Mouse (Mus musculus): Measurements from ENCODE around the gene Grm4. TPM values are rescaled to one million over a fixed set of nuclear protein-coding genes. Genes with fewer than 3 reads are reported as not detected.
"Not testable (repeated sequence)": the region's sequence is repeated elsewhere in the genome, so short reads cannot be mapped to it uniquely, and the experiment has no call there.

Grm4 gene
- polyA plus RNA-seq, 1 experiment, result not detected

DNA sequence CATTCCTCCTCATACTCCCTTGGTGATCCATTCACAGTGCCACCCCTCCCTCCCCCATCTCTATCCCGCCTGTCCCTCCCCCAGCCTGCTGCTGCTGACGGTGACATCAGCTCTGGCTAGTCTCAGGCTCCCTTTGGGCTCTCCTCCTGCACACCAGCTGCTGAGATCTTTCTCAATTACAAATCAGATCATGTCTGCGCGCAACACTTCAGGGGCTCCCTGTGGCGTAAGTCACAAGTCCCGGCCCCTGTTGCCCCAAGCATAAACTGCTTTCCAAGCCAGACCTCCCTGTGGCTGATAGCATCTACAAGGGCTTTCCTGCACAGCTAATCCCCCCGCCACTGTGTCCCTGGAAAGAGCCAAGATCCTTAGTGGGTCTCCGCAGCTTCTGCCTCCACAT is 128.3 kb downstream of the Grm4 start:
- no peak for TF ChIP-seq POLR2A (IDR thresholded peaks at IDR 0.05; ENCODE audit: borderline replicate concordance, control insufficient read depth, low read depth, low read length)
- Histone ChIP-seq H3K4me1 (ENCODE audit: control insufficient read depth, insufficient read depth, low read length) (no peaks in the 10 kb centered on the region), H3K4me3 (replicated peaks; ENCODE audit: control insufficient read depth, low read depth, low read length) (no peak overlapping the region), H3K27ac (ENCODE audit: control insufficient read depth, insufficient read depth, low read depth, low read length, poor library complexity) (no peak overlapping the region)
- 78% methylated on average over 8 of the region's 8 CpGs for WGBS

DNA sequence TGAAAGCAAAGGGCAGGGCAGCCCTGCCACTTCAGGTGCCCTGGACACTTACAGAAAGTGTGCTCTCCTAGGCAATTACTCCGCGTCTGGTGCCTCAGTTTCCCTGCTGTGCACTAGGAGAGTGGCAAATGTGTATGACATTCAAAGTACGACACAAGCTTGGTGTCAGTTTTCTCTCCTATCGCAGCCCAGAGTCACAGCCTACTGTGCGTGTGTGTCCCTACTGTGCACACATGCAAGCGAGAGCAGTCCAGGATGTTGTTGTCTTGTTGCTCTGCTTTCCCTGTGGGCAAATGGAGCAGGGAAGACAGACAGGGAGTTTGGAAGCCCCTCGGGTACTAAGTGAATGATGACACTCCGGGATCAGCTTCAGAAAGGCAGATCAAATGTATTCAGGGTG is 131.2 kb downstream of the Grm4 start:
- WGBS, result 85% methylated on average over 8 of the region's 8 CpGs
- Histone ChIP-seq H3K4me3 (replicated peaks; ENCODE audit: control insufficient read depth, low read depth, low read length) (no peak overlapping the region), H3K4me1 (ENCODE audit: control insufficient read depth, insufficient read depth, low read length) (no peaks in the 10 kb centered on the region), H3K27ac (ENCODE audit: control insufficient read depth, insufficient read depth, low read depth, low read length, poor library complexity) (no peak overlapping the region)
- TF ChIP-seq CTCF (IDR thresholded peaks at IDR 0.05; ENCODE audit: control insufficient read depth, insufficient read depth, low read length) (no peak), POLR2A (IDR thresholded peaks at IDR 0.05; ENCODE audit: borderline replicate concordance, control insufficient read depth, low read depth, low read length) (no peak)

DNA sequence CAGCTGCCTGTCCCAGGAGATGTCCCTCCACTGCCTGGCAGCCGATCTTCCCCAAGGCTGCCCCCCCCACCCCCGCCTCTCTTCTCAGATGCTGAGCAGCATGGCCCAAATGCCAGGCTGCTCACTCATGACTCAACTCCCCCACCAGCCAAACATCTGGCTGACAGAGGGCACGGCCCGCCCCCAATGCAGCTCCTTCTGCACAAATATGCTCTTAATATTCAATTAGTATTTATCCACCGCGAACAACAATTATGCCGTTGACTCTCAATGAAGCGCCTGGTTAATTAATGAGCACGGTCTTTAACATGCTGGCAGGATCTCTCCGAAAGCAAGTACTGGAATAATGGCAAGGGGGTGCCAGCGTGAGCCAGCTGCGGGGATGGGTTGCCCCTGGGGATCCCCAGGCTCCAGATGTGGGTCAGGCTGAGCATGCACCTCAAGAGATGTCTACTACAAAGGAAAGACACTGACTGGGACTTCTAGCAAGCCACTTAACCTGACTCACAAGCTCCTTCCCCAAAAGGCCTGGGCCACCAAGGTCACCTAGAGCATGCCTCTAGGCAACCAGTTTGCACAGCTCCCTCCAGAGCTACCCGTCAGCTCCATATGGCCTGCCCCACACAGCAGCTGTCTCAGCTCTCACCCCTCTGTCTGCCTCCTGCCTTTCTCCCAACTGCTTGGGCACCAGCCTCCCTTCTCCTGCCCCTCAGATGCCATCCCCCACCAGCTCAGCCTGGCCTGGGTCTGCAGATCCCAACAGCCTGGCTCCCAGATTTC is 131.8 kb downstream of the Grm4 start:
- Histone ChIP-seq H3K4me3 (replicated peaks; ENCODE audit: control insufficient read depth, low read depth, low read length) (no peak overlapping the region), H3K4me1 (ENCODE audit: control insufficient read depth, insufficient read depth, low read length) (no peaks in the 10 kb centered on the region), H3K27ac (ENCODE audit: control insufficient read depth, insufficient read depth, low read depth, low read length, poor library complexity) (no peak overlapping the region)
- WGBS, result 82% methylated on average over 13 of the region's 13 CpGs
- TF ChIP-seq CTCF (IDR thresholded peaks at IDR 0.05; ENCODE audit: control insufficient read depth, insufficient read depth, low read length), result no peak
- no peak for TF ChIP-seq POLR2A (IDR thresholded peaks at IDR 0.05; ENCODE audit: borderline replicate concordance, control insufficient read depth, low read depth, low read length)

DNA sequence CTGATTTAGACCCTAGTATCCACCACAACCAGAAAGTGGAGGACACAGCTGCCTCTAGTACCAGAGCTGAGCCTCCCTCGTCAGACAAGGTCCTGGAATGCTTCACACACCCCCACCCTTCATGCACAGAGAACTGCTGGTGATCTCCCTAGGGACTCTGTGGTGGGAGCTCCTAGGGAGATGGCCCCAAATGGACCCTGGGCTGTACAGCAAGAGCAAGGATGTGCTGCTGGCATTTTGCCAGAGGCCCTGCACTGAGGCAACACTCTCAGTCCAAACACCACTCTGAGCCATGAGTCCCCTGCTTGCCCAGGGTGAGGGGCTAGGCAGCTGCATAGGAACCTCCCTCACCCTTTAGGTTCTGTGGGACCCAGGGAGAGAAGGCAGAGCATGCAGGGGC is 134.8 kb downstream of the Grm4 start:
- H3K27ac ChIP-seq (ENCODE audit: control insufficient read depth, insufficient read depth, low read depth, low read length, poor library complexity), result no peak overlapping the region
- no peaks in the 10 kb centered on the region for H3K4me1 ChIP-seq (ENCODE audit: control insufficient read depth, insufficient read depth, low read length)
- no peak for TF ChIP-seq POLR2A (IDR thresholded peaks at IDR 0.05; ENCODE audit: borderline replicate concordance, control insufficient read depth, low read depth, low read length)
- no peak for TF ChIP-seq CTCF (IDR thresholded peaks at IDR 0.05; ENCODE audit: control insufficient read depth, insufficient read depth, low read length)
- 48% methylated on average over 1 of the region's 1 CpGs for WGBS
- H3K4me3 ChIP-seq (replicated peaks; ENCODE audit: control insufficient read depth, low read depth, low read length), result no peak overlapping the region

DNA sequence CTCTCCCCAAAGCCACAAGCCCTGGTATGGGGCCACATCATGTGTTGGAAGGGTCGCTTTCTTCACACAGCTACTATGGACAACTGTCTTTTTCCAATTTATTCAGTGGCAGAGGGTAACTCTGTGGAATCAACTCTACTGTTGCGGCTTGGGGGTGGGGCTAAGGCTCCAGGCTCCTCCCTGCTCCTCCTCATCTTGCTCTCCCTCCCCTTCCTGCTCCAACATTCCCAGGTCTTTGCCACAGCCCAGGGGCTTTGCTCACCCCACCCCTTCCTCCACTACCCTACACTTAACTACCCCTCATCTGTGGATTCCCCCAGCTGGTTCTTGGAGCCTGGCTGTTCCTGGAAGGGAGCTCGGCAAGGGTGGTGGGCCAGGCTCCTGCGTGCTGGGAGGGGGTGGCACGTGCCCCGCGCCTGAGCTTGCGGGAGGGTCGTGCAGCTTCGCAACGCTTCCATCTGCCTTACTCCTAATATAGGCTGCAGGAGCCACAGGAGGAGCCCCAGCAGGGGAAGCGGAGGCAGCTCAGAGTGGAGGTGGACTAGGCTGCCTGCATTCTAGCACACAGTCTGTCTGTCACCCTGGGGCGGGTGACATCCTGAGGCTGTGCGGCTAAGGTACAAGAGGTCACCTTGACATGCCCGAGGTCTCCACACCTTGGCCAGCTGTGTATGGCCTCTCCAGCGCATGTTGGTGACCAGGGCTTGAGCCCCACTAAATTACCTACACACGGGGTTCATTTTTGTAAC is 135.5 kb downstream of the Grm4 start:
- Histone ChIP-seq H3K4me3 (replicated peaks; ENCODE audit: control insufficient read depth, low read depth, low read length) (no peak overlapping the region), H3K27ac (ENCODE audit: control insufficient read depth, insufficient read depth, low read depth, low read length, poor library complexity) (no peak overlapping the region), H3K4me1 (ENCODE audit: control insufficient read depth, insufficient read depth, low read length) (no peaks in the 10 kb centered on the region)
- TF ChIP-seq CTCF (IDR thresholded peaks at IDR 0.05; ENCODE audit: control insufficient read depth, insufficient read depth, low read length) (no peak), POLR2A (IDR thresholded peaks at IDR 0.05; ENCODE audit: borderline replicate concordance, control insufficient read depth, low read depth, low read length) (no peak)
- 82% methylated on average over 17 of the region's 17 CpGs for WGBS

DNA sequence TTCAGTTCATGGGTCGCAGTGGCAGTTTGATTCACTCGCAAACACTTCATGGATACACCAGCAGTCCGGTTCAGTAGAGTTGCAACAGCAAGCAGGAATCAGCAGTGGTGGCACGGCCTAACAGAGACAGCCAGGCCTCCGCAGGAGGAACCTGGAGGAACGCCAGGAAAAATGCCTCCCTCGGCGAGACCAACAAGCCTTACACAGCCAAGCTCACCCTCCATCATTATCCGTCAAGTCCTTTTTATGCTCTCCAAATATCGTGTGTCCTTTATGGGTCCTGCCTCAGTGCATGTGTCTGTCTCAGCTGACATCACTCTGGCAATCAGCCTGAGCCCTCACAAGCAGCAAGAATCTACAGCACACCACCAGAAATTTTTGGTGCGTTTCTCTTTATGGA is 138.3 kb downstream of the Grm4 start:
- WGBS, result 82% methylated on average over 11 of the region's 11 CpGs
- Histone ChIP-seq H3K27ac (ENCODE audit: control insufficient read depth, insufficient read depth, low read depth, low read length, poor library complexity) (no peak overlapping the region), H3K4me3 (replicated peaks; ENCODE audit: control insufficient read depth, low read depth, low read length) (no peak overlapping the region), H3K4me1 (ENCODE audit: control insufficient read depth, insufficient read depth, low read length) (no peaks in the 10 kb centered on the region)
- no peak for TF ChIP-seq POLR2A (IDR thresholded peaks at IDR 0.05; ENCODE audit: borderline replicate concordance, control insufficient read depth, low read depth, low read length)
- no peak for TF ChIP-seq CTCF (IDR thresholded peaks at IDR 0.05; ENCODE audit: control insufficient read depth, insufficient read depth, low read length)

DNA sequence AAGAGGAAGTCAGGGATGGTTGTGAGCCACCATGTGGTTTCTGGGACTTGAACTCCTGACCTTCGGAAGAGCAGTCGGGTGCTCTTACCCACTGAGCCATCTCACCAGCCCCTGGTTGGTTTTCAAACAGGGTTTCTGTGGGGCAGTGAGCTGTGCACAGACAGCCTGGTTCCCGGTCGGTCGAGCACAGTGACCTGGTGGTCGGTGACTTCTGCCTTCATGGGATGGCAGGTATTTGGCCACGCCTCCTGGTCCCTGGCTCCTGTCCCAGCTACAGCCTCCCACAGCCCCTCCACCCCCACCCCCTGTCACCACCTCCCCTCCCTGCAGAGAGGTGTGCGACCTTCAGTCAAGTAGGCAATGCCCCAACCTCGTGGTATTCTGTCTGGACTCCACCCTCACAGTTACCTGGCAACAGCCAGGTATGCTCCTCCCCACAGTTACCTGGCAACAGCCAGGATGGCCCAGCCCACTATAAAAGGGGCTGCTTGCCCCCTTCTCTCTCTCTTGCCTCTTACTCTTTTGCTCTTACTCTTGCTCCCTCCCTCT is 140.2 kb downstream of the Grm4 start:
- H3K27ac ChIP-seq (ENCODE audit: control insufficient read depth, insufficient read depth, low read depth, low read length, poor library complexity); H3K4me3 ChIP-seq (replicated peaks; ENCODE audit: control insufficient read depth, low read depth, low read length); H3K4me1 ChIP-seq (ENCODE audit: control insufficient read depth, insufficient read depth, low read length): not testable (repeated sequence)
- 66% methylated on average over 9 of the region's 9 CpGs for WGBS

DNA sequence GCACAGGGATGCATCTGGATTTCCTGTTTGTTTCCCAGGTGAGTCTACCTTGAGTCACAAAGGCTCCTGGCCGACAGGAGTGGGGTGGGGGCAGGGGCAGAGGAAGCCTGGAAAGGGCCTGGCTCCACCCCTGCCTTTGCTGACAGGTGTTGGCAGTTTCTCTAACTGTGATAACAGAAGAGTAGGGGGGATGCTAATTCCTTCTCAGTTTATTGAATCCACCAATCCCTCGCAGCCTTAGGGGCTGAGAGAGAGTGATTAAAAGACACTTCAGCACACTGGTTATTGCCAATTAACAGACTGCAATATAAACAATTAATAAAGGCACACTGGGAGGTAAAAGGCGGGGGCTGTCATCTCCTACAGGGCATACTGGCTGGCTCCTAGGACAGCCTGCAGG is 142.2 kb downstream of the Grm4 start:
- 64% methylated on average over 3 of the region's 3 CpGs for whole genome bisulfite sequencing
- Histone ChIP-seq H3K27ac (ENCODE audit: control insufficient read depth, insufficient read depth, low read depth, low read length, poor library complexity) (no peak overlapping the region), H3K4me3 (replicated peaks; ENCODE audit: control insufficient read depth, low read depth, low read length) (no peak overlapping the region), H3K4me1 (ENCODE audit: control insufficient read depth, insufficient read depth, low read length) (peaks cover 1% of the 10 kb centered on the region; the same call in 1 of the 2 replicates)
- TF ChIP-seq POLR2A (IDR thresholded peaks at IDR 0.05; ENCODE audit: borderline replicate concordance, control insufficient read depth, low read depth, low read length) (no peak), CTCF (IDR thresholded peaks at IDR 0.05; ENCODE audit: control insufficient read depth, insufficient read depth, low read length) (no peak)
